9 mouse cellular contexts compared by ENCODE assay signal in the genomic region with DNA sequence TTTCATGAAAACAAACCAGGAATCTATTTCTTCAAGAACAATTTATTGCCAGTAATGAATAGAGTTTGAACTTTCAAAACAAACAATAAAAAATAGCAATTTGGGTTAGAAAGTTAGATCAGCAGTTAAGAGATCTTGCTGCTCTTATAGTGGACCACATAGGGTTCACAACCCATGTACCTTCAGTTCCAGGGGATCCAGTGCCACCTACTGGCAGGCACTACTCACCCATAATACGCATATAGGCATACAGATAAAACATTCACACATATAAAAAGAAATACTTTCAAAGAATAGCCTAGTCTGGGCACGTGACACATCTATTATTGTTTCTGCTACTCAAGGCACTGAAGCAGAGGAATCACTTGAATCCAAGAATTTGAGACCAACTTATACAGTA. TPM values are rescaled to one million over a fixed set of nuclear protein-coding genes. Genes with fewer than 3 reads are reported as not detected.
DNase-seq lines count a peak whose midpoint lies in the region; ATAC-seq and TF ChIP-seq lines count a peak whose summit lies in the region.
"Had no signal": no experiment of that assay in that cellular context is flagged by ENCODE, and none has a peak within 500 bp of the region (broad histone marks: within the 10 kb centered on the region; RNA-seq: fewer than 3 reads in every experiment).

No protein-coding gene starts in this region.

- H3K9me3 ChIP-seq in forebrain, postnatal 0 days (ENCODE audit: low read length): no peaks in the 10 kb centered on the region
- no peaks in the 10 kb centered on the region for H3K9me3 ChIP-seq in forebrain, embryonic 16.5 days (ENCODE audit: control insufficient read depth, low read length)
- H3K9me3 ChIP-seq in midbrain, embryonic 11.5 days (ENCODE audit: control insufficient read depth, low read length): no peaks in the 10 kb centered on the region
- H3K9me3 ChIP-seq in midbrain, embryonic 15.5 days: no peaks in the 10 kb centered on the region
- H3K9me3 ChIP-seq: hindbrain, embryonic 15.5 days had no signal

- no peak overlapping the region for H3K27ac ChIP-seq in forebrain, postnatal 0 days (ENCODE audit: low read depth, low read length)
- no peak overlapping the region for H3K27ac ChIP-seq in forebrain, embryonic 16.5 days (ENCODE audit: low read length)
- H3K27ac ChIP-seq in midbrain, embryonic 11.5 days (ENCODE audit: low read depth, low read length): no peak overlapping the region
- no peak overlapping the region for H3K27ac ChIP-seq in midbrain, embryonic 15.5 days
- H3K27ac ChIP-seq: hindbrain, embryonic 15.5 days had no signal

- ATAC-seq in forebrain, postnatal 0 days: peak; percentile 70
- no peak for ATAC-seq in forebrain, embryonic 16.5 days
- ATAC-seq in midbrain, embryonic 11.5 days (ENCODE audit: low FRiP score): no peak
- ATAC-seq in midbrain, embryonic 15.5 days (replicated peaks): no peak

- H3K4me3 ChIP-seq in forebrain, postnatal 0 days (ENCODE audit: low read depth, low read length): no peak overlapping the region
- no peak overlapping the region for H3K4me3 ChIP-seq in forebrain, embryonic 16.5 days (replicated peaks; ENCODE audit: low read length)
- no peak overlapping the region for H3K4me3 ChIP-seq in midbrain, embryonic 11.5 days (ENCODE audit: low read depth, low read length)
- H3K4me3 ChIP-seq in midbrain, embryonic 15.5 days: no peak overlapping the region
- H3K4me3 ChIP-seq: hindbrain, embryonic 15.5 days had no signal

- no peaks in the 10 kb centered on the region for H3K27me3 ChIP-seq in forebrain, postnatal 0 days (ENCODE audit: insufficient read depth, low read length)
- H3K27me3 ChIP-seq in forebrain, embryonic 16.5 days (replicated peaks; ENCODE audit: control insufficient read depth, insufficient read depth, low read length): no peaks in the 10 kb centered on the region
- no peaks in the 10 kb centered on the region for H3K27me3 ChIP-seq in midbrain, embryonic 11.5 days (ENCODE audit: control insufficient read depth, insufficient read depth, low read length)
- no peaks in the 10 kb centered on the region for H3K27me3 ChIP-seq in midbrain, embryonic 15.5 days (replicated peaks)
- H3K27me3 ChIP-seq: hindbrain, embryonic 15.5 days had no signal

- H3K4me1 ChIP-seq in forebrain, postnatal 0 days (ENCODE audit: insufficient read depth): no peaks in the 10 kb centered on the region
- no peaks in the 10 kb centered on the region for H3K4me1 ChIP-seq in forebrain, embryonic 16.5 days (replicated peaks; ENCODE audit: control insufficient read depth, insufficient read depth, low read length)
- H3K4me1 ChIP-seq in midbrain, embryonic 11.5 days (ENCODE audit: control insufficient read depth, insufficient read depth, low read length): no peaks in the 10 kb centered on the region
- H3K4me1 ChIP-seq in midbrain, embryonic 15.5 days: no peaks in the 10 kb centered on the region
- H3K4me1 ChIP-seq: hindbrain, embryonic 15.5 days had no signal

- peak; percentile 68 for DNase-seq in forebrain, postnatal 0 days
- peak; percentile 84 for DNase-seq in midbrain, embryonic 11.5 days (ENCODE audit: low spot score, missing footprints)
- DNase-seq in cerebellum, postnatal 36 days: peak; percentile 57
- DNase-seq in kidney, postnatal 36 days: peak; percentile 69 to 87
- peak; percentile 54 for DNase-seq in retina, embryonic 14.5 days (ENCODE audit: low spot score)
- no peak for DNase-seq in yolk sac, embryonic 10.5 days (ENCODE audit: low spot score)

- TF ChIP-seq CTCF in forebrain, postnatal 0 days (IDR thresholded peaks at IDR 0.05; ENCODE audit: low read depth): peak; percentile 83

- H3K4me2 ChIP-seq in forebrain, postnatal 0 days (ENCODE audit: low read depth): no peak overlapping the region
- H3K4me2 ChIP-seq in forebrain, embryonic 16.5 days (ENCODE audit: low read length): no peak overlapping the region
- H3K4me2 ChIP-seq in midbrain, embryonic 11.5 days: no peak overlapping the region
- H3K4me2 ChIP-seq in midbrain, embryonic 15.5 days: no peak overlapping the region
- H3K4me2 ChIP-seq: hindbrain, embryonic 15.5 days had no signal

- no peak overlapping the region for H3K9ac ChIP-seq in forebrain, postnatal 0 days
- no peak overlapping the region for H3K9ac ChIP-seq in forebrain, embryonic 16.5 days (replicated peaks; ENCODE audit: low read depth, low read length)
- H3K9ac ChIP-seq in midbrain, embryonic 11.5 days (ENCODE audit: low read length): no peak overlapping the region
- H3K9ac ChIP-seq in midbrain, embryonic 15.5 days: no peak overlapping the region
- H3K9ac ChIP-seq: hindbrain, embryonic 15.5 days had no signal

- 67% methylated on average over 2 of the region's 2 CpGs for WGBS in forebrain, postnatal 0 days
- WGBS in forebrain, embryonic 16.5 days: 77% methylated on average over 2 of the region's 2 CpGs
- 84% methylated on average over 2 of the region's 2 CpGs for WGBS in midbrain, embryonic 11.5 days
- WGBS in midbrain, embryonic 15.5 days: 86% methylated on average over 2 of the region's 2 CpGs

- H3K36me3 ChIP-seq in forebrain, postnatal 0 days (ENCODE audit: insufficient read depth): peaks cover 58% of the 10 kb centered on the region
- H3K36me3 ChIP-seq in forebrain, embryonic 16.5 days (ENCODE audit: control insufficient read depth, insufficient read depth): peaks cover 36% of the 10 kb centered on the region
- peaks cover 11% of the 10 kb centered on the region; the same call in 1 of the 2 replicates for H3K36me3 ChIP-seq in midbrain, embryonic 11.5 days (ENCODE audit: control insufficient read depth, insufficient read depth, low read length)
- peaks cover 31% of the 10 kb centered on the region for H3K36me3 ChIP-seq in midbrain, embryonic 15.5 days (replicated peaks)

RNA-seq across cellular contexts. Expression of a gene that starts 40.8 kb away (rescaled TPM):
- 0.92 and 6.0 TPM in 2 replicates for total RNA-seq in forebrain, postnatal 0 days (2014; rRNA removed)
- 6.8 and 12.1 TPM in 2 replicates for polyA plus RNA-seq in forebrain, postnatal 0 days (2015; fragmentation: Nextera tagmentation; extraction: Ambion mirVana)
- 4.2 and 6.7 TPM in 2 replicates for polyA plus RNA-seq in forebrain, embryonic 16.5 days (2015; fragmentation: Nextera tagmentation; extraction: Ambion mirVana)
- 0.36 and 0.79 TPM in 2 replicates for polyA plus RNA-seq in midbrain, embryonic 11.5 days (2014; fragmentation: Nextera tagmentation; extraction: Ambion mirVana)
- polyA plus RNA-seq in midbrain, embryonic 15.5 days (2015; fragmentation: Nextera tagmentation; extraction: Ambion mirVana): 13.3 and 13.7 TPM in 2 replicates
